Mouse (Mus musculus) MEL (cell line): Measurements from ENCODE around the gene Ncoa7. TPM values are rescaled to one million over a fixed set of nuclear protein-coding genes. Genes with fewer than 3 reads are reported as not detected.

Experiments
- DNase-seq: peaks from one replicate; pipeline ENCODE4 v3.0.0; 2011; ENCODE audit warnings: low read depth, low spot score
- H3K27ac ChIP-seq: 2 replicates; pipeline ENCODE4 v1.5.1; 2012; ENCODE audit warnings: low read depth, mild to moderate bottlenecking, control low read depth, low read length, moderate library complexity; ENCODE audit not compliant: control insufficient read depth
- H3K27me3 ChIP-seq, 2 experiments: fragments of 150-350 bp in 1 of 2; sonication (generic) in 1 of 2; 2 replicates each; pipeline ENCODE4 v1.6.1; 2012; ENCODE audit warnings: low read length in 2 of 2, mild to moderate bottlenecking in 2 of 2, improper control_type of control experiment in 1 of 2, moderate library complexity in 1 of 2; ENCODE audit not compliant: insufficient read depth in 2 of 2, control insufficient read depth in 1 of 2
- H3K36me3 ChIP-seq, 2 experiments: 2 replicates each; pipeline ENCODE4 v1.6.1; 2012 to 2014; ENCODE audit warnings: low read length in 2 of 2, improper control_type of control experiment in 1 of 2, inconsistent platforms in 1 of 2, mild to moderate bottlenecking in 1 of 2; ENCODE audit not compliant: insufficient read depth in 2 of 2, control insufficient read depth in 1 of 2
- H3K4me1 ChIP-seq, 2 experiments: fragments of 150-350 bp in 1 of 2; sonication (generic) in 1 of 2; 2 replicates each; pipeline ENCODE4 v1.6.1; 2012; ENCODE audit warnings: low read length in 2 of 2, improper control_type of control experiment in 1 of 2, mild to moderate bottlenecking in 1 of 2; ENCODE audit not compliant: insufficient read depth in 2 of 2, control insufficient read depth in 1 of 2
- H3K4me3 ChIP-seq, 2 experiments: fragments of 150-350 bp in 1 of 2; sonication (generic) in 1 of 2; 2 replicates each; pipeline ENCODE4 v1.5.1; 2012; ENCODE audit warnings: low read depth in 2 of 2, low read length in 2 of 2, mild to moderate bottlenecking in 2 of 2, moderate library complexity in 2 of 2, control low read depth in 1 of 2, improper control_type of control experiment in 1 of 2; ENCODE audit not compliant: control insufficient read depth in 1 of 2, insufficient read depth in 1 of 2
- H3K79me2 ChIP-seq: 2 replicates; pipeline ENCODE4 v1.6.1; 2012; ENCODE audit warnings: mild to moderate bottlenecking, low read length, moderate library complexity; ENCODE audit not compliant: control insufficient read depth, poor library complexity, insufficient read depth
- H3K9ac ChIP-seq: 2 replicates; pipeline ENCODE4 v1.6.1; 2012; ENCODE audit warnings: low read depth, mild to moderate bottlenecking, control low read depth, low read length, moderate library complexity; ENCODE audit not compliant: control insufficient read depth, poor library complexity, severe bottlenecking
- H3K9me3 ChIP-seq: fragments of 150-350 bp; sonication (generic); replicated peaks from 2 replicates; pipeline ENCODE4 v1.6.1; 2012; ENCODE audit warnings: mild to moderate bottlenecking, low read length, improper control_type of control experiment, moderate library complexity; ENCODE audit not compliant: insufficient read depth
- CHD2 ChIP-seq: IDR thresholded peaks from 2 replicates; pipeline ENCODE4 v1.6.1; 2011; ENCODE audit warnings: low read length, improper control_type of control experiment
- E2F4 ChIP-seq: IDR thresholded peaks from 2 replicates; pipeline ENCODE4 v1.6.1; 2011; ENCODE audit warnings: low read depth, low read length, improper control_type of control experiment, borderline replicate concordance
- EP300 ChIP-seq, 2 experiments: IDR thresholded peaks; 2 replicates each; pipeline ENCODE4 v1.6.1; 2011; ENCODE audit warnings: improper control_type of control experiment in 2 of 2, low read length in 2 of 2, low read depth in 1 of 2, mild to moderate bottlenecking in 1 of 2
- GABPA ChIP-seq: IDR thresholded peaks from 2 replicates; pipeline ENCODE4 v1.6.1; 2012; ENCODE audit warnings: low read depth, mild to moderate bottlenecking, inconsistent platforms, low read length, improper control_type of control experiment, moderate library complexity
- MAFK ChIP-seq: IDR thresholded peaks from 2 replicates; pipeline ENCODE4 v1.6.1; 2011; ENCODE audit warnings: low read depth, mild to moderate bottlenecking, low read length, improper control_type of control experiment, borderline replicate concordance
- MAZ ChIP-seq: IDR thresholded peaks from 2 replicates; pipeline ENCODE4 v1.6.1; 2012; ENCODE audit warnings: low read depth, mild to moderate bottlenecking, inconsistent platforms, low read length, improper control_type of control experiment
- MEF2A ChIP-seq: IDR thresholded peaks from 2 replicates; pipeline ENCODE4 v1.6.1; 2014; ENCODE audit warnings: low read depth, mild to moderate bottlenecking, inconsistent platforms, low read length, improper control_type of control experiment; ENCODE audit not compliant: poor library complexity, insufficient replicate concordance, severe bottlenecking; ENCODE audit errors: extremely low read depth
- MXI1 ChIP-seq: IDR thresholded peaks from 2 replicates; pipeline ENCODE4 v1.6.1; 2011; ENCODE audit warnings: mild to moderate bottlenecking, low read depth, low read length, improper control_type of control experiment
- MYB ChIP-seq: IDR thresholded peaks from 2 replicates; pipeline ENCODE4 v1.6.1; 2011; ENCODE audit warnings: mild to moderate bottlenecking, low read depth, low read length, improper control_type of control experiment
- MYC ChIP-seq: IDR thresholded peaks from 2 replicates; pipeline ENCODE4 v1.6.1; 2011; ENCODE audit warnings: low read depth, mild to moderate bottlenecking, low read length, improper control_type of control experiment, moderate library complexity
- NELFE ChIP-seq: IDR thresholded peaks from 2 replicates; pipeline ENCODE4 v1.6.1; 2011; ENCODE audit warnings: low read depth, low read length, improper control_type of control experiment
- NRF1 ChIP-seq: IDR thresholded peaks from 2 replicates; pipeline ENCODE4 v1.6.1; 2014; ENCODE audit warnings: low read depth, mild to moderate bottlenecking, inconsistent platforms, low read length, improper control_type of control experiment, moderate library complexity; ENCODE audit not compliant: poor library complexity, insufficient read depth, severe bottlenecking
- POLR2AphosphoS2 ChIP-seq: IDR thresholded peaks from 2 replicates; pipeline ENCODE4 v1.6.1; 2011; ENCODE audit warnings: low read length, improper control_type of control experiment
- POLR2AphosphoS5 ChIP-seq: IDR thresholded peaks from 2 replicates; pipeline ENCODE4 v1.6.1; 2012; ENCODE audit warnings: low read depth, borderline replicate concordance, mild to moderate bottlenecking, inconsistent platforms, low read length, moderate library complexity, mixed read lengths
- RAD21 ChIP-seq: IDR thresholded peaks from 2 replicates; pipeline ENCODE4 v1.6.1; 2011; ENCODE audit warnings: mild to moderate bottlenecking, low read depth, low read length, improper control_type of control experiment
- RCOR1 ChIP-seq: IDR thresholded peaks from 2 replicates; pipeline ENCODE4 v1.6.1; 2012; ENCODE audit warnings: low read depth, mild to moderate bottlenecking, inconsistent platforms, low read length, improper control_type of control experiment
- SMC3 ChIP-seq: IDR thresholded peaks from 2 replicates; pipeline ENCODE4 v1.6.1; 2011; ENCODE audit warnings: low read depth, low read length, improper control_type of control experiment
- TBP ChIP-seq: IDR thresholded peaks from 2 replicates; pipeline ENCODE4 v1.8.0; 2011; ENCODE audit warnings: low read depth, low read length, improper control_type of control experiment
- TCF12 ChIP-seq: IDR thresholded peaks from 2 replicates; pipeline ENCODE4 v1.6.1; 2014; ENCODE audit warnings: low read depth, mild to moderate bottlenecking, inconsistent platforms, low read length, improper control_type of control experiment, moderate library complexity
- USF1 ChIP-seq: IDR thresholded peaks from 2 replicates; pipeline ENCODE4 v1.6.1; 2014; ENCODE audit warnings: low read depth, mild to moderate bottlenecking, inconsistent platforms, low read length, improper control_type of control experiment, moderate library complexity
- ZC3H11A ChIP-seq: IDR thresholded peaks from 2 replicates; pipeline ENCODE4 v1.6.1; 2012; ENCODE audit warnings: low read depth, mild to moderate bottlenecking, inconsistent platforms, low read length, improper control_type of control experiment
- ZKSCAN1 ChIP-seq: IDR thresholded peaks from 2 replicates; pipeline ENCODE4 v1.6.1; 2012; ENCODE audit warnings: low read depth, mild to moderate bottlenecking, inconsistent platforms, low read length, improper control_type of control experiment, moderate library complexity
- ZMIZ1 ChIP-seq: IDR thresholded peaks from 2 replicates; pipeline ENCODE4 v1.6.1; 2012; ENCODE audit warnings: low read depth, mild to moderate bottlenecking, inconsistent platforms, low read length, improper control_type of control experiment, moderate library complexity
- polyA plus RNA-seq, 2 experiments: library from polyadenylated mRNA; stranded (reverse) in 1 of 2; unstranded in 1 of 2; fragments of >175 nt in 1 of 2; fragments of >200 nt in 1 of 2; gene quantifications; 2 replicates each; pipeline versions ENCODE4 v1.2.1 to v1.2.4; 2012; ENCODE audit warnings: low replicate concordance in 2 of 2, low read depth in 1 of 2; ENCODE audit not compliant: insufficient read length in 2 of 2, insufficient read depth in 1 of 2, missing spikeins in 1 of 2
- total RNA-seq: library from RNA; depleted of rRNA; stranded (reverse); fragments of 300-350 nt; gene quantifications from 2 replicates; pipeline ENCODE4 v1.2.3, GENCODE M21; 2012

Ncoa7 gene
- total and polyA plus RNA-seq, 3 experiments = 1.7 to 64.9 (median 4.2) TPM

DNA sequence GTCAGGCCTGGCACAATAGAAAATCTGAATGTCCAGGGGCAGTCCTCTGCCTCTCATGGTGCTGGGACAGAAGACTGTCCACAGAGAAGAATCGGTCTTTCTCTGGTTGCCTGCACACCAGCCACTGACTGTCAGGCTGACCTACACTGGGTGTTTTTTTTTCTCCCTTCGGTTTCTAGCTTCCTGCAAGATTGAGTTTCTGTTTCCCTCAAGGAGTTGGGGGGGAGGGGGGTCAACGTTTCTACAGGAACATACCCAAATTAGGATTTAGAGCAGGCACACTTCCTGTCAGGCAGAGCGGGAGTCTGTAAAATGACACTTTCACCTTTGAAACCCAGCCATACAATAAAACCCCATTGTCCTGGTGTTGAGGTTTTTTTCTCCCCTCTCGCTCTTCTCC lies 147.5 kb downstream of the Ncoa7 start:
- no peak overlapping the region for H3K4me3 ChIP-seq
- peaks cover 3 to 7% of the 10 kb centered on the region in 2 experiments; a peak in 3 of 4 replicates for H3K4me1 ChIP-seq
- H3K36me3 ChIP-seq = peaks cover 0 to 9% of the 10 kb centered on the region in 2 experiments; a peak in 2 of 4 replicates
- no peaks in the 10 kb centered on the region for H3K79me2 ChIP-seq
- no peak overlapping the region for H3K9ac ChIP-seq
- H3K9me3 ChIP-seq = no peaks in the 10 kb centered on the region
- no peak for DNase-seq
- no peak for TF ChIP-seq ZC3H11A
- TF ChIP-seq MYB = no peak
- no peak for TF ChIP-seq TBP
- no peak for TF ChIP-seq ZMIZ1
- TF ChIP-seq EP300 (IDR thresholded peaks at IDR 0.05; ENCODE audit: low read depth in 1 of 2, low read length in 2 of 2) = no peak
- no peak for TF ChIP-seq E2F4
- no peak for TF ChIP-seq NRF1
- no peak for TF ChIP-seq POLR2AphosphoS5
- TF ChIP-seq RCOR1 = no peak
- no peak for TF ChIP-seq MXI1
- no peak for TF ChIP-seq CHD2
- no peak for TF ChIP-seq USF1
- TF ChIP-seq ZKSCAN1 = no peak
- TF ChIP-seq NELFE = no peak
- TF ChIP-seq MYC = no peak
- TF ChIP-seq MAFK = no peak
- TF ChIP-seq MEF2A = no peak
- no peaks in the 10 kb centered on the region for H3K27me3 ChIP-seq
- no peak overlapping the region for H3K27ac ChIP-seq

DNA sequence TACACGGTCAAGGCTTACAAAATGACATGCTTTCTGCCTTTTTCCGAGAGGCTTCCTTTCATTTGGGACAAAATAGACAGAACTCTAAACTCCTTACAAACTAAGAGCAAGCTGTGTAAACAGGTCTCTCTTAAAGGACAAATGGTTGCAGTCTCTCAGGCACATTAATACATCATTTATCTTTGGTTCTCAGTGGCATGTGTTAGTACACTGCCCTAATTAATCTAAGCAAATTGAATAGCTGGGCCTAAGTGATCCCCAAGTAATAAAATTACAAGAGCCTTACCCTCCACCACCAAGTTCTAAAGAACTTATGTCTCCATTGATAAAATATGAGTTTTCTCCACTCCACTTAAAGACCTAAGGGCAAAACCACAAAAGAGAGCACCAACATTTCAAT lies 155.4 kb downstream of the Ncoa7 start:
- no peak for TF ChIP-seq SMC3
- no peak for TF ChIP-seq RAD21
- TF ChIP-seq ZMIZ1 = no peak
- no peak for TF ChIP-seq GABPA
- no peak for TF ChIP-seq TCF12
- TF ChIP-seq MAZ = no peak
- no peak for TF ChIP-seq POLR2AphosphoS2
- TF ChIP-seq ZC3H11A = no peak
- TF ChIP-seq, all 39 proteins: peak for 0
- Histone ChIP-seq H3K27me3 (no peaks in the 10 kb centered on the region), H3K79me2 (no peaks in the 10 kb centered on the region), H3K9ac (no peak overlapping the region), H3K9me3 (no peaks in the 10 kb centered on the region), H3K27ac (no peak overlapping the region), H3K36me3 (no peaks in the 10 kb centered on the region), H3K4me1 (no peaks in the 10 kb centered on the region), H3K4me3 (no peak overlapping the region)
- DNase-seq = no peak
